Mouse (Mus musculus) Patski (cell line): ENCODE measurements around the gene Spryd3. TPM values are rescaled to one million over a fixed set of nuclear protein-coding genes. Genes with fewer than 3 reads are reported as not detected.
"Not testable (repeated sequence)": the region's sequence is repeated elsewhere in the genome, so short reads cannot be mapped to it uniquely, and the experiment has no call there.

ENCODE experiments used
- ATAC-seq: fragments of 100-300 bp; one replicate; pipeline ENCODE4 v1.8.0; 2021
- CTCF ChIA-PET: fragments of 350-600 bp; sonication (Branson Sonifier 250); formaldehyde crosslinking; loops from one replicate; lab custom pipeline; 2022; ENCODE audit warnings: inconsistent platforms; lab: Charles Lee
- POLR2A ChIA-PET: fragments of 350-600 bp; sonication (Branson Sonifier 250); formaldehyde crosslinking; loops from one replicate; lab custom pipeline; 2022; ENCODE audit warnings: antibody characterized with exemption, inconsistent platforms; lab: Charles Lee
- DNase-seq: peaks from one replicate; pipeline ENCODE4 v3.0.0-alpha.2; 2011; ENCODE audit warnings: low read depth, low spot score
- H3K27me3 ChIP-seq: fragments of 371-371 bp; one replicate; pipeline ENCODE4 v1.5.1; 2021
- CTCF ChIP-seq: fragments of 100-300 bp; IDR thresholded peaks from one replicate; pipeline ENCODE4 v1.5.1; 2021
- in situ Hi-C: fragments of 300-500 bp; cut with MboI; formaldehyde crosslinking; loops from 3 replicates; pipeline ENCODE4 v1.11.1; 2018; ENCODE audit warnings: low pct_unique_long_range_greater_than_20kb, mixed read lengths
- polyA plus RNA-seq: library from polyadenylated mRNA; unstranded; gene quantifications from one replicate; pipeline ENCODE4 v1.2.3, GENCODE M21; 2021

The Spryd3 gene
- polyA plus RNA-seq, 1 experiment from 2014 or later = 47.4 TPM

- ATAC-seq = no peak
These were observed 33.0 kb upstream of the Spryd3 start for GRCm38 (mm10) chr15:102169064-102169463.

GRCm38 (mm10) chr15:102167620-102168021 is 31.6 kb upstream of the Spryd3 start:
- in situ Hi-C loops = no loop called here
- ChIA-PET POLR2A (no interaction called here), CTCF (interaction anchor here (1.5 to 3.8 kb wide), 5 partner anchors 18 to 72 kb away, joined by 4 to 15 read pairs (median 5); partner anchors contain the start of gene Soat2)
- no peaks in the 10 kb centered on the region for H3K27me3 ChIP-seq
- peak; percentile 87 for ATAC-seq
- TF ChIP-seq CTCF = no peak
- DNase-seq = peak; percentile 75

More at GRCm38 (mm10) chr15:102169064-102169463, 33.0 kb upstream of the Spryd3 start:
- no peak for DNase-seq
- no peak for TF ChIP-seq CTCF
- in situ Hi-C loops = no loop called here
- POLR2A ChIA-PET = no interaction called here
- CTCF ChIA-PET = interaction anchor here (1.1 kb wide), 1 partner anchor 9 kb away, joined by 4 read pairs; no protein-coding TSS in a partner anchor
- no peaks in the 10 kb centered on the region for H3K27me3 ChIP-seq

- no peaks in the 10 kb centered on the region for H3K27me3 ChIP-seq
- no peak for DNase-seq
- POLR2A ChIA-PET = interaction anchor here (0.7 kb wide), 1 partner anchor 1056 kb away, joined by 3 read pairs; no protein-coding TSS in a partner anchor
- CTCF ChIA-PET = interaction anchor here (0.9 to 3.8 kb wide), 6 partner anchors 11 to 74 kb away, joined by 3 to 15 read pairs (median 5); partner anchors contain the start of genes Igfbp6 and Soat2
- ATAC-seq = no peak
- in situ Hi-C loops = no loop called here
- TF ChIP-seq CTCF = no peak
These were observed 29.6 kb upstream of the Spryd3 start for GRCm38 (mm10) chr15:102165468-102166100.

GRCm38 (mm10) chr15:102163900-102164693 is 28.1 kb upstream of the Spryd3 start:
- no peak for TF ChIP-seq CTCF
- CTCF ChIA-PET = interaction anchor here (3.8 kb wide), 1 partner anchor 15 kb away, joined by 15 read pairs; the partner anchor contains the start of gene Soat2
- POLR2A ChIA-PET = no interaction called here
- DNase-seq (no peak), ATAC-seq (no peak)
- H3K27me3 ChIP-seq = no peaks in the 10 kb centered on the region
- in situ Hi-C loops = no loop called here

- ChIA-PET CTCF (interaction anchor here (1.7 kb wide), 1 partner anchor 17 kb away, joined by 4 read pairs; no protein-coding TSS in a partner anchor), POLR2A (no interaction called here)
- DNase-seq (no peak), ATAC-seq (no peak)
- in situ Hi-C loops = no loop called here
- no peak for TF ChIP-seq CTCF
- no peaks in the 10 kb centered on the region for H3K27me3 ChIP-seq
These were observed 24.5 kb upstream of the Spryd3 start for GRCm38 (mm10) chr15:102160415-102161060.

GRCm38 (mm10) chr15:102156836-102157235 is 20.8 kb upstream of the Spryd3 start:
- ATAC-seq = no peak
- POLR2A ChIA-PET = interaction anchor here (1.4 kb wide), 1 partner anchor 57 kb away, joined by 4 read pairs; no protein-coding TSS in a partner anchor
- DNase-seq = no peak
- H3K27me3 ChIP-seq = no peaks in the 10 kb centered on the region
- no peak for TF ChIP-seq CTCF
- CTCF ChIA-PET = interaction anchor here (0.8 to 1.5 kb wide), 4 partner anchors 11 to 79 kb away, joined by 3 to 4 read pairs (median 4); no protein-coding TSS in a partner anchor
- in situ Hi-C loops = no loop called here

GRCm38 (mm10) chr15:102155006-102155405 is 19.0 kb upstream of the Spryd3 start:
- in situ Hi-C loops, DNase-seq, ATAC-seq, H3K27me3 ChIP-seq: not testable (repeated sequence)
- ChIA-PET POLR2A (interaction anchor here (0.6 to 0.8 kb wide), 2 partner anchors 25 to 49 kb away, joined by 3 read pairs; no protein-coding TSS in a partner anchor), CTCF (interaction anchor here (1.1 to 2.1 kb wide), 2 partner anchors 8 to 55 kb away, joined by 3 to 7 read pairs; partner anchors contain the start of gene Tns2)

GRCm38 (mm10) chr15:102152646-102153045 is 16.6 kb upstream of the Spryd3 start:
- POLR2A ChIA-PET = interaction anchor here (0.8 kb wide), 1 partner anchor 11 kb away, joined by 4 read pairs; no protein-coding TSS in a partner anchor
- TF ChIP-seq CTCF = no peak
- ATAC-seq = no peak
- DNase-seq = no peak
- CTCF ChIA-PET = interaction anchor here (0.8 kb wide), 1 partner anchor 73 kb away, joined by 3 read pairs; no protein-coding TSS in a partner anchor
- in situ Hi-C loops = no loop called here
- H3K27me3 ChIP-seq = no peaks in the 10 kb centered on the region

- no peak for TF ChIP-seq CTCF
- POLR2A ChIA-PET = no interaction called here
These were observed 14.5 kb upstream of the Spryd3 start, which contains the start of gene Soat2 for GRCm38 (mm10) chr15:102150301-102151135. Soat2 (plus strand) TSS chr15:102150526.

More at GRCm38 (mm10) chr15:102150301-102151135, 14.5 kb upstream of the Spryd3 start, which contains the start of gene Soat2:
- DNase-seq (no peak), ATAC-seq (no peak)
- no peaks in the 10 kb centered on the region for H3K27me3 ChIP-seq
- CTCF ChIA-PET = interaction anchor here (0.8 to 3.4 kb wide), 4 partner anchors 15 to 43 kb away, joined by 3 to 15 read pairs (median 4); no protein-coding TSS in a partner anchor
- in situ Hi-C loops = no loop called here
